Mouse (Mus musculus) heart, postnatal 36 days (tissue): Measurements from ENCODE around the gene Srsf10. TPM values are rescaled to one million over a fixed set of nuclear protein-coding genes. Genes with fewer than 3 reads are reported as not detected.
A peak's percentile ranks its signal among the peaks of the same experiment; 100 is the strongest.

Source experiments
- DNase-seq, 2 experiments: peaks; one replicate each; pipeline ENCODE4 v3.0.0; 2021 to 2022
- intact Hi-C: fragments of 180-260 bp; cut with DNase I; formaldehyde crosslinking; loops from one replicate; pipeline ENCODE4 v1.15.1; 2025
- total RNA-seq, 2 experiments: library from RNA; stranded (reverse); gene quantifications; 2 replicates each; pipeline ENCODE4 v1.2.3; 2021

Gene Srsf10
- total RNA-seq, 2 experiments from 2014 or later: 37.1 to 45.6 TPM

DNA sequence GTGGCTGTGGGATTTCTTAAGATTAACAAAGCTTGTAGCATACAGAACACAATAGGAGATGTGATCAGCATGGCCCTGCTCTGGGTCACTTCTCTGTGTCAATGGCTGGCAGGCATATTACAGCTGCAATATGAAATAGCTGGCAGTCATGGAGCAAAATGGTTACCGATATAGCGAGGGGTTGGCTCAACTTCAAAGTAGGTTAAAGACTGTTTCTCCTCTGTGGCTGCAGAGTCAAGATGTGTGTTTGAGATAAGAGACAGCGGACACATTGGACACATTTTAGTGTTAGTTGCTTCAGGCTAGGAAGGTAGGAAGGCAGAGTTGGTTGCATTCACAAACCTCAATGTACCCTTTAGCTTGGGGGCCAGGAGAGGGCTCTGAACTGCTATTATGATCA, 51.1 kb downstream of the Srsf10 start:
- intact Hi-C loops: no loop called here

DNA sequence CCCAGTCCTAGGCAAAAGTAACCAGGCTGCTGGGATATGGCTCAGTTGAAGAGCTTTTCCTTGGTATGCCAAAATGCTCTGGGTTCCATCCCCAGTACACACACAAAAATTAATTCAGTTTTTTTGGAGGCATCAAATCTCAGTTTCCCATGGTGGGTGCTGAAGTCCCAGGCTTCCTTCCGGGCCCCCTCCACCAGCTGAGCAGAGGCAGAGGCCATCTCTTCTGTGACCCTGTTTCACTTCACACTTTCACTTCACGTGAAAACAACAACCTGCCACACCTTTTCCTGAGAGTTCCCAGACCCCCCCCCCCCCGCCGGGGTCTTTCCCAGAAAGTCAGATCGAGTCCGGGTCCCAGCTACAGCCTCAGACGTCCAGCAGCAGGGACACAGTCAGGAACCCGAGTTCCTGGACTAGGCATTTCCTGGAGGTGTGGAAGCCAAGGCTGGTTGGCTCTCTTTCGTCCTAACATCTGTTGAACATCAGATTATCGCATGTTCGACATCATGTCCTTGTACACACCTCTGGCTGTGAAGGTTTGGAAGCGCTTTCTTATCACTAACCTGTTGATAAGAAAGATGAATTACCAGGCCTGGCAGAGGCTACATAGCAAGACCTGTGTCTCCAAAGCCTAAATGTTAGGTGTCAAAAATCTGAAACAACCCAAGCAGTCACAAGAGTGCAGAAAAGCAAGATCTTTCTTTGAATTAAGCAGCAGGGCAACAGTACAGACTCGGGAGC, 53.9 kb downstream of the Srsf10 start:
- no peak for DNase-seq
- intact Hi-C loops: no loop called here

More for the DNA sequence above, 51.1 kb downstream of the Srsf10 start:
- no peak for DNase-seq

- no peak for DNase-seq
- intact Hi-C loops: no loop called here
Observed at GRCm38 (mm10) chr4:135911531-135911930, 56.0 kb downstream of the Srsf10 start.

DNA sequence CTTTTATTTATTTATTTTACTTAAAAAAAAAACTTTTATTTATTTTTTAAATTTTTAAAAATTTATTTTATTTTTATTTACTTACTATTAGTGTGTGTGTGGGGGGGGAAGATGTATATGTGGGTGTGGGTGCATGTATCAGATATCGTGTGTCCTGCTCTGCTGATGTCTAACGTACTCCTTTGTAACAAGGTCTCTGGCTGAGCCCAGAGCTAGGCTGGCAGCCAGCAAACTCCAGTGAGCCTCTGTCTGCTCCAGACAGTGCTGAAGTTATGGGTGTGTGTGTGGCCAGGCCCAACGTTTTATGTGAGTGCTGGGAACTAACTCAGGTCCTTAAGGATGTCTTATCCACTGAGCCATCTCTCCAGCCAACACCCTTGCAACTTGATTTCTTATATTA, 56.6 kb downstream of the Srsf10 start:
- intact Hi-C loops: no loop called here
- DNase-seq: no peak

- no peak for DNase-seq
Observed at GRCm38 (mm10) chr4:135912835-135913234, 57.3 kb downstream of the Srsf10 start.

DNA sequence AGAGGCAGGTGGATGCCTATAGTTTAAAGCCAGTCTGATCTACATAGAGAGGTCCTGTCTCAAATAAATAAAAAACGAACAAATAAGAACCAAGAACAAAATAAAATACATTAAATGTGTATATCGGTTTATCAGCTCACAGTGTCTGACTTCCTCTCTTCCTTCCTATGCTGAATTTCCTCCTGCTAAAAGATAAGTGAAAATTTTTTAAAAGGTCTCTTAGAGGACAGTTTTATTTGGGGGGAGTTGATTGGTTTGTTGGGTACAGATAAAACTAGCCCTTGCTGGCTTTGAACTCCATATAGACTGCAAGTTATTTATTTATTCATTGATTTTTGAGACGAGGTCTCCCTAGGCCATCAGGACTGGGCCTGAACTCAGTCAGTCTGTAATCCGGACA, 57.9 kb downstream of the Srsf10 start:
- intact Hi-C loops: no loop called here

More at GRCm38 (mm10) chr4:135912835-135913234, 57.3 kb downstream of the Srsf10 start:
- intact Hi-C loops: no loop called here

DNA sequence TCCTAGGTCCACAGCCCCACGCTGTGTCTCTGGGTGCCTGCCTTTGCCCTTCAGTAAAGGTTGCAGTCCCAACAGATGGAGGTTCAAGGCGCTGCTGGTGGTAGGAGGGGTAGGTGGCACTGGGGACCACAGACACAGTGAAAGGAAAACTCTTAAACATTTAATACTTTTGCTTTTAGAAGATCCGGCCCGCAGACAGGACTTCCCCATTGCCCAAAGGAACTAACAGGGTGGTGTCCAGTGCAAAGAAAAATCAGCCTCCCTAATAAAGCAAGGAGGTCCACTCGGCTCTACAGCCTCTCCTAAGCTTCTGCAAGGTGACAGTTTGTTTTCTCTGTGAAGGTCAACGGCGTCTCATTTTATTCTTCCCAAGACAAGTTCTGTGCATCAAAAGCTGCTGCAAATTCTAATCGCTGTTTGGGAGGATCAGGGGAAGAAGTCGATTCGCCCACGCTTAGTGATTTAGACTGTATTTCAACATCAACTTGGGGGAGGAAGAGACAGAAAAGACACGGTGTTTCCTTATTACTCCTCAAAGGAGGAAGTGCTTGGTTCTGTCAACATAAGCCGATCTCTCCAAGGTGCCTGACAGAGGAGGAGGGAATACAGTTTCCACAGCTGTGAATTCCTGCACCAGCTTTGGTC, 63.2 kb downstream of the Srsf10 start:
- intact Hi-C loops: no loop called here
- DNase-seq: peak in 1 of 2 experiments; percentile 39

More for the DNA sequence above, 57.9 kb downstream of the Srsf10 start:
- no peak for DNase-seq

GRCm38 (mm10) chr4:135919280-135919639, 63.7 kb downstream of the Srsf10 start:
- DNase-seq: no peak
- intact Hi-C loops: no loop called here

Other genes with a start within 250 kb of the Srsf10 start
- gene Ifnlr1, start 169.5 kb upstream of the Srsf10 start, total RNA-seq: 1 to 10 TPM; 3.1 to 3.5 TPM
- gene Il22ra1, start 127.6 kb upstream of the Srsf10 start, total RNA-seq: under 1 TPM; 0.27 to 0.69 TPM
- under 1 TPM; 0.86 to 0.95 TPM for gene Myom3, start 96.0 kb upstream of the Srsf10 start, total RNA-seq
- gene Pnrc2, start 18.1 kb downstream of the Srsf10 start, total RNA-seq: 10 to 100 TPM; 59.2 to 63.5 TPM
- under 1 TPM; 0.49 to 0.50 TPM for gene Cnr2, start 39.6 kb downstream of the Srsf10 start, total RNA-seq
- gene Fuca1, start 65.0 kb downstream of the Srsf10 start, total RNA-seq: 10 to 100 TPM; 31.0 to 31.4 TPM
- gene Hmgcl, start 90.7 kb downstream of the Srsf10 start, total RNA-seq: 10 to 100 TPM; 72.7 to 86.8 TPM
- gene Gale, start 108.0 kb downstream of the Srsf10 start, total RNA-seq: 1 to 10 TPM in 1 of 2 experiments, under 1 TPM in 1; 0.94 to 1.9 TPM
- 10 to 100 TPM; 33.3 to 34.7 TPM for gene Lypla2, start 116.9 kb downstream of the Srsf10 start, total RNA-seq
- 10 to 100 TPM; 19.8 to 22.2 TPM for gene Pithd1, start 131.5 kb downstream of the Srsf10 start, total RNA-seq
- 10 to 100 TPM; 34.6 to 36.2 TPM for gene Eloa, start 166.0 kb downstream of the Srsf10 start, total RNA-seq
- 100 to 1,000 TPM; 239 to 270 TPM for gene Rpl11, start 197.7 kb downstream of the Srsf10 start, total RNA-seq